Mouse (Mus musculus) heart, postnatal 36 days (tissue): ENCODE measurements around the gene Mapk8ip3. TPM values are rescaled to one million over a fixed set of nuclear protein-coding genes. Genes with fewer than 3 reads are reported as not detected.

ENCODE experiments used
- DNase-seq, 2 experiments: peaks; one replicate each; pipeline ENCODE4 v3.0.0; 2021 to 2022
- intact Hi-C: fragments of 180-260 bp; cut with DNase I; formaldehyde crosslinking; loops from one replicate; pipeline ENCODE4 v1.15.1; 2025
- total RNA-seq, 2 experiments: library from RNA; stranded (reverse); gene quantifications; 2 replicates each; pipeline ENCODE4 v1.2.3; 2021

Mapk8ip3 gene
- total RNA-seq, 2 experiments from 2014 or later, result 58.9 to 63.0 TPM

DNA sequence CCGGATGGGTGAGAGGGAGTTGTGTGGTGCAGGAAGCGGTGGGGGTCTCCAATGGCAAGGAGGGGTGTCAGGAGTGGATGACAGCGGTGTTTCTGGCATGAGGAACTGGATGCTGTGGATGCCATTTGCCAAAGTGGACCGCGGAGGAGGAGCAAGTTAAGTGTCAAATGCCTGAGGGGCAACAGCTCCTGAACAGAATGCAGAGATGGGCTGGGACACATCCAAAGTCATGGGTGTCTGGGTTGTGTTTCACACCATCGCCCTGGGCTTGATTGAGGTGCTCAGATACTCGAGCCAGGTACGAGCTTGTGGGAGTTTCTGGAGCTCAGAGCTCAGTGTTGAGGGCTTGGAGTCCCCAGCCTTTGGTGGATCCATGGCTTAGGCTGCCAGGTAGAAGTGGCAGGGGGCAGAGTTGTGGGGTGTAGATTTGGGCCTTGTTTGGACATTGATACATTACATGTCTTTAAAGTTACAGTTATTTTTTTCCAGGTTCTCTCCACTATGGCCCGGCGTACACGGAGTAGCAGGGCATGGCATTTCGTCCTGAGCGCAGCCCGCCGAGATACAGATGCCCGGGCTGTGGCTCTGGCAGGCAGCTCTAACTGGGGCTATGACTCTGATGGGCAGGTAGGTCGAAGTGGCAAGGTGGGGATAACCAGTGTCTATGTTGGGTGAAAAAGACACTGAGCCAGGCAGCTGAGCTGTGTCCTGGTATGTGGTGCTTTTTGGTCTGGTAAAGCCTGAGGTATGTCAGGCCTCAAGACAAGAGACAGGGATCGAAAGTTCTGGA lies 49.3 kb downstream of the Mapk8ip3 start:
- intact Hi-C loops, result loop anchor here (2.0 kb wide), 1 partner anchor 37 kb away; the partner anchor contains the start of gene Fahd1
- DNase-seq, result no peak

DNA sequence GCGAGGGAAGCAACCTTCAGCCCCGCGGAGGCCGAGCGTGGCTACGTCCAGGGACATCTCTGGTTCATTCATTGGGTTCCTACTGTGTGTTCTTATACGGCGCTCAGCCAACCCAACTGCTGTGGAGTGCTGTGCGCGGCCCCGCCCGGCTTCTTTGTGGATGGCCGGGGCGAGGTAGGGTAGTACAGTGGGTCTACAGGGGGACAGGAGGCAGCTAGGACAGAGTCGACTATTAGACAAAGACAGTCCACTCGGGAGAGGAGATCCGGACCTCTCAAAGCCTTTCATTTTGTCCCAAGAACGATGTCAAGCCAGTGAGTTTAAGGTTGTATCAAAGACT lies 49.9 kb downstream of the Mapk8ip3 start:
- intact Hi-C loops, result loop anchor here (2.0 kb wide), 1 partner anchor 36 kb away; the partner anchor contains the start of gene Fahd1
- DNase-seq, result no peak

DNA sequence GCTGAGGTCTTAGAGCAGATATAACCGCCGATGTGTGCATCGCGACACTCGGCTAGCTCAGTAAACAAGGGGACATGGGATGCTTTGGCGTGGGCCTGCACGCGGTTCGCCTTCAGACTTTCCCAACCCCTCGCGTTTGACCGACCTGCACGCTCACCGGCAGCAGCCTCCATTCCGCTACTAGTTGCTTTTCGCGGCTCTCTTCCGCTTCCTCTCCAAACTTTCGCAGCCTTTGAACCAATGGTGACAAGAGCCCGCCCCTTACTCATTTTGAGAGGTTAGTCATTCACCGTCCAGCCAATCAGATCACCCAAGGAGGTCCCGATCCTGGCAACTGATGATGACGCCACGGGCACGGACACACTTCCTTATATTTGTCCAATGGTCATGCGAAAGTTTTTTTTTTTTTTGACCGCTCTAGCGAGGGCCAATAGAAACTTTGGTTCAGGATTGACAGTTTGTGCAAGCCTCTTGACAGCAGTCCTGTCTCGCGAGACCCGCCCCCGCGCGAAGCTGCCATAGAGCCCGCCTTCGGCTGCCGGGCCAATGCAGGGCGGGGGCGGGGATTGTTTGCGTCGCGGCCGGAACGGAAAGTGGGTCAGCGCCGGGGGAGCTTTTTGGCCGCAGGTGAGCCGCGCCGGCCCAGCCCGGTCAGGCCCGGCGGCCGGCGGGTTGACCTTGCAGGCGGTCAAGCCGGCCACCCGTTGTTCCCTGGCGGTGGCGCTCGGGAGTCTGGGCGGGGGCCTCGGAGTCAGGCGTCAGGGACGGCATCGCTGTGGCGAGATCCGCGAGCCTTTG lies 50.4 kb downstream of the Mapk8ip3 start, which contains the start of the genes Nubp2 and Spsb3:
Nubp2 (minus strand) TSS at position 216 of the 798 bp plus-strand sequence.
Spsb3 (plus strand) TSS at position 510 of the 798 bp plus-strand sequence.
- DNase-seq, result peak; percentile 93 to 96
- intact Hi-C loops, result loop anchor here (2.0 kb wide), 1 partner anchor 36 kb away; the partner anchor contains the start of gene Fahd1

DNA sequence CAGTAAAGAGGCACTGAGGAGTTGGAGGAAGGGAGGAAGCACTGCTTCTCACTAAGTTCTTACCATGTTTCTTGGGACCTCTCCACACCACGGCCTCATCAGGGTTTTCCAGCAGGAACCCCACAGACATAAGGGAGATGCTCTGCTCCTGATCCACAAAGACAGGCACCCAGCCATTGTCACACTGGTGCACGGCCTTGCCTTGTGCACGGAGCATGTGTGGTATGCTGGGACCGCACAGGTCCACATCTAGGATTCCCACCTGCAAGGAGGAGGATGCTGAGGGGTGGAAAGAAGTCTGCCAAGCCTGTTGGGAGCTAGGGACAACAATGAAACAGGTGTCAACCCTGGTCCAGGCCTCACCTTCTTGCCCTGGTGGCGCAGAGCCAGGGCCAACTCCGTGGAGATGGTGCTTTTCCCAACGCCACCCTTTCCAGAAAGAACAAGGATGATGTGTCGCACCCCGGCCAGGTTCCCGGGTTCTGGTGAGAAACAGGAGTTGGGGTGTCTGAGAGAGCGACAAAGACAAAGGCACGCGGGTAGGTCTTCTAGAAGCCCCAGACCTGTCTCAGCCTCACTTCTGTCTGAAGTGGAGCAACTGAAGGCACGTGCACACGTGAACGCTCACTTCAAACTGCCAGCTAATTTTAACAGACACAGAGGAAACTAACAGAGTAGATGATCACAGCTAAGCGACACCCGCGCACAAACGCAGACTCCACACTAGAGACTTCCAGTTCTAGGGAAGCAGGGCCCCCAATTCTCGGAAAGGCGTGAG lies 51.2 kb downstream of the Mapk8ip3 start:
- intact Hi-C loops, result loop anchor here (2.0 kb wide), 1 partner anchor 35 kb away; the partner anchor contains the start of gene Fahd1
- DNase-seq, result no peak

DNA sequence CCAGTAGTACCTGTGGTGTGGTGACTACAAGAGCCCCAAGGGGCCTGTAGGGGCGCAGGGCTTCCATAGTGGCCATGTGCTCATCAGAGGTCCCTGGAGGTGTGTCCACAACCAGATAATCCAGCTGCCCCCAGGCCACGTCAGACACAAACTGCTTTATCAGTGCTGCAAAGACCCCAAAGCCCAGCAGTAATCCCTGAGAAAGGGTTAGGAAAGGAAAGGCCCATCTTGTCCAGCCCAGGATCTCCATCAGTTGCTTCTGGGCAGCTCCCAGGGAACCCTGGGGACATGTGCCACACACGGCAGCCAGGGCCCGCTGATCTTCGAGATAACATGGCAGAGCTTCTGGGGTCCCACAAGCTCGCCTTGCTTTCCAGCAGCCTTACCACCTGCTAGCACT lies 52.4 kb downstream of the Mapk8ip3 start:
- DNase-seq, result no peak
- intact Hi-C loops, result loop anchor here (5.0 kb wide), 1 partner anchor 137 kb away; no protein-coding TSS in a partner anchor

DNA sequence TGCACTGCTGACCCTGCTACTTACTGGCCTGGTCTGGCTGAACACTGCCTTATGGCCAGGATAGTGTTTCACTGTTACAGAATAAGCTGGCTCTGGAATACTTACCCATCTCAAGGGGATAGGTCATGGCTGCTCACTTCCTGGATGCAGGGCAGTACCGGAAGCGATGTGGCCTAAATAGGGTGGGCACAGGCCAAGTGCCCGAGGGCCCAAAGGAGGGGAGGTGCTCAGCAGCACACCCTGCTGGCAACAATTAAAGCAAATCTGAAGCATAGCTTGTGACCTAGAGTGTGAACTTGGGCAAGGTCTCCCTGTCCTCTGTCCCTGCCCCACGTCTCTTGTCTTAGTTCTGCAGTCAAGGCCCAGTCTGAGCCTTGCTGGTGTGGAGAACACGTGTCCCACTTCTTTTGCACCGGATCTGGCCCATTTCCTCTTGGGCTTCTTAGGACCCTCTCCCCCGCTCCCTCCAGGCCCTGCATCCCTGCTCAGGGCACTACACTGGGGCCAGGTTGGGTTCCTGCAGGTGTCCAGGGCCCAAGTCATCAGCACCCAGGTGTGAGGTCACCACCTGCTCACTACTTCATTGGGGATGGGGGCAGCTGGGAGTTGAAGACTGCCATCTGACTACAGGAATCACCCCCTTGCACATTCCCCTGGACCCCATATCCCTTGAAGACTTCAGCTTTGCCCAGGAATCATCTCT lies 54.9 kb downstream of the Mapk8ip3 start:
- intact Hi-C loops, result loop anchor here (5.0 kb wide), 1 partner anchor 135 kb away; no protein-coding TSS in a partner anchor
- peak in 1 of 2 experiments; percentile 41 for DNase-seq

DNA sequence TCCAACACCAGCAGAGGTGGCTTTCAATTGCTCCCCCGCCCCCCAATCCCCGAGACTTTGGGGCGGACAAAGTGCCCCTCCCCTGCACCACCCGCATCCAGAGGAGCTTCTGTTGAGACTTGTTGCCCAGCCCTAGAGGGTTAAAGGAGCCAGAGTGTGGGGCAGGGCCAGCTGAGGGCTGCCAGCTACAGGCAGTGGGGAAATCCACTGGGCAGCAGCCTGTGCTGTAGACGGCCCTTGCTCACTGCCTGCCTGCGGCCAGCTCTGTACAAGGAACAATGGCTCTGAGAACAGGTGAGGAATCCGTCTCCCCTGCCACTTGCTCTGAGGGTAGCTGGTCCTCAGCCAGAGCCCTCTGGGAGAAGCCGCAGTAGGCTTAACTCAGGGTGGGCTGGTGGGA lies 58.2 kb downstream of the Mapk8ip3 start:
- intact Hi-C loops, result no loop called here
- DNase-seq, result no peak

DNA sequence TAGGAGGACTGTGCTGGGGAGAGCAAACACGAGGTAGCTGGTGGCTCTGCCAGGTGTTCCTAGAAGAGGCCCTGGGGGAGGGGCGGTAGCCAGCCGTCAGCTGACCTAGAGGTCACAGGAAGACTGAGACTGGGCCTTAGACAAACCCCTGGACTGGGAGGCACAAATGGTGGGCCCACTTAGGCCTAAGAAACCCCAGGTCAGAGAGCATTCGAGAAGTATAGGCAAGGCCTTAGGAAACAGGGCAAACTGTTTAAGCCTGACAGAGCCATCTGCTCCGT lies 58.7 kb downstream of the Mapk8ip3 start:
- peak; percentile 52 to 69 for DNase-seq
- intact Hi-C loops, result no loop called here

DNA sequence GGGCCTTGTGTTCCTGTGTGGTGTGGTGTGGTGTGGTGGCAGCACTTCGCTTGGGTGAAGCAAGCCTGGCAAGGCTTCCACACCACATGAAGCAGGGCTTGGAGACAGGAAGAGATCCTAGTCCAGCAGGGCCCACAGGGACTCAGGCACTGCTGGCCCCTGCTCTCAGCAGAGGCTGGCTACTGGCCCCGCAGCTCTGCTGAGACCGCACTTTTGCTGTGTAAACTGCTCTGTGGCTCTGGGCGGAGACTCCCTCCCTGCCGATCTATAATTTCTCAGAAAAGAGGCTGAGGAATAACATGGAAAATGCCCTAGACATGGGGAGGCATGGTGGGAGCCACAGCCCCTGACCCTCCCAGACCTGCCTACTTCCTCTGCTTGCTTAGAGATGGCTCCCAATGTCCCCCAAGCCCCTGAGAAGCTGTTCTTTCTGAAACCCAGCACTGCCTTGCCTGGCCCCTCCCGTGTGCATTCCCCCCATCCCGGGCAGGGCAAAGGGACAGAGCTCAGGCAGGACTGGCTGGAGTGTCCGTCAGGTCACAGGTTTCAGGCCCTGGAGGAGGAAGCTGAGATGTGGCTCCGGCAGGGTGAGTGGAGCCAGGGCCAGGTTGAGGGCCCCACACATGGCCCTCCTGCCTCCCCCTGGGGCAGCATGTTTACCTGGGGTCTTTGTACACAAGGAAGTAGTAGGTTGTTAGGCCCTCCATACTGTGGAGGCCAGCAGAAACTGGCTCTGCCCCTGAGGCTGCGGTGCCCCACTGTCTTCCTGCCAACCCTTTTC lies 59.3 kb downstream of the Mapk8ip3 start:
- no peak for DNase-seq
- intact Hi-C loops, result no loop called here

DNA sequence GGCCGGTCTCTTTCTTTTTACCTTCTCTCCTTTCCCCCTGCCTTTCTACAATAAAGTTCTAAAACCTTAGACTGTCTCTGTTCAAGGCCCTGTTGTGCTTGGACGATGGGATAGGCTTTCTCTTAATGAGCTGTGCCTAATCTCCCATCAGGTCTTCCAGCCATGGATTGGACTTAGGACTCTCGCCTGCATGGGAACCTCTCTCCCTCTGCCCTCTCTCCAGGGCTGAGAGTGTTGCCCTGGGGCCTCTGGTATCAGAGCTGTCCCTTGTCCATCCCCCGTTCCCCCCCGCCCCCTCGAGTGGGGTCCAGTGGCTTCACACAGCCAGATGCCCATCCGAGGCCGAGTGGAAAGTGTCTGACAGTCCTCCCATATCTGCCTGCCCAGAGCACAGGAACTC lies 61.8 kb downstream of the Mapk8ip3 start:
- intact Hi-C loops, result no loop called here
- no peak for DNase-seq

DNA sequence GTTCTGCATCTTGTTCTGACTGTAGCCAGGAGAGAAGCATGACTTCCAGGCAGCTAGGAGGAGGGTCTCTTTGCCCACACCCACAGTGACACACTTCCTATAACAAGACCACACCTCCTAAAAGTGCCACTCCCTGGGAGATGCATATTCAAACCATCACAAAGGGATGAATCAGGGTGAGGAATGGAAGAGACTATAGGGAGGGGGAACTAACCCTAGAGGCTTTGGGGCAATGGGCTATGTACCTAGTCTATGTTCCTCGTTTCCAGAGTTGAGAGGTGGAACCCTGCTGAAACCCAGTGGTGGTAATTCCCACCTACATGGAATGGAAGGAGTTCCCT lies 62.4 kb downstream of the Mapk8ip3 start:
- intact Hi-C loops, result no loop called here
- no peak for DNase-seq

DNA sequence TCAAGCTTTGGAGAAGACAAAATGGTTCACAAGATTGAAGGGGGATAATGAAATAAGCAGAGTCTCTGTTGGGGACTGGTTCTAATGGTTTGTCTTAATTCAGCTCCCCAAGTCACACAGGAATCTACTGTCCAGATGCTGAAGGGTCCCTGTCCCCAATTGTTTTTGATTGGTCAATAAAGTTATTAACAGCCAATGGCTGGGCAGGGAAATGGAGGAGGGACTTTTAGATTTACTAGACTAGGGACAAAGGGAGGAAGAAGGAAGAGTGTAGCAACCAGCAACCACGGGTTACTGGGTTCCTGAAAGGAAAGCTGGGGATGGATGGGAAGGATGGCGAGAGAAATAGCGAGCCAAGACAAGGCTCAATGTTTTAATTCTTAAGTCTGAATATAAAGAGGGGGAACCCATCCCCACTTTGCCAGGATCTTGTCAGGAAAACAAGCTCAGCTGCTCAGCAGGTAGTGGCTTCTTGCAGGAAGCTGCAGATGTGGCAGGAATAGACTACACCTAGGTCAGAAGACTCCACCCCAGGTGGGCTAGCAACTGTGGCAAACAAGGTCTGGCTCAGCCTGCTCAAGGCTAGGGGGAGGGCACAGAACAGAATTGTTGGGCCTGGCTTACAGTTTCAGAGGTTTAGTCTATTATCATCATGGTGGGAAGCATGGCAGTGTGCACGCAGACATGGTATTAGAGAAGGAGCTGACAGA lies 62.9 kb downstream of the Mapk8ip3 start:
- DNase-seq, result no peak
- intact Hi-C loops, result no loop called here

DNA sequence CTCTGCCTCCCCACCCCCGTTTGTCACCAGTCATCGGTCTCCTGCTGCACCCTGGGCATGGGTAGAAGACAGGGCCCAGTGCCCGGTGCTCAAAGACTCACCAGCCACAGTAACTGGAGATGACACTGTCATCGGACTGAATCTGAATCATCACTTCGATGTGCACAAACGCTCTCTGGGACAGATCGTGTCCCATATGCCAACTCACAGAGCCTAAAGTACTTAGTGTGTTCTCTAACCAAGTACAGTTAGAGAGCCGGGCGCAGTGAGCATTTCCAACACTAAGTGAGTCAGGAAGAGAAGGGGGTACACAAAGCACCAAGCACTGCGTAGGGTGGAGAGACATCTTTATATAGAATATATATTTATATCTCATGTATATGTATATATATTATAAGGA lies 68.9 kb downstream of the Mapk8ip3 start:
- DNase-seq, result no peak
- intact Hi-C loops, result no loop called here

DNA sequence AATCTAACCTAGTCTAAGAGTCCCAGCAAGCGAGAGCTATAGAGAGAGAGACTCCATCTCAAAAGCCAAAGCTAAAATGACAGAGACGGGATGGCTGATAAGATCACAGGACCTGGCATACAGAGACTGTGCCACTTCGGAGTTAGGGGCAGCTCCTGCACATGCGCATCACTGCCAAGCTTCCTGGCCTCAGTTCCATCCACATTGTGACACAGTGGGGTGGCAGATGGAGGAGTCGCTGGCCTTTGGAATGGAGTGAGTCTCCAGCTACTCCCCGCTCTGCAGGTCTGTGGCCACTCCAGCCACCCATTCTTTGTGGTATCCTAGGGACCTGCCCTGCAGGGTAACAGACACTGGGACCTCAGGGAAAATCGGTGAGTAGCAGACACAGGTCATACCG lies 71.0 kb downstream of the Mapk8ip3 start, which contains the start of gene Igfals:
Igfals (plus strand) TSS at position 222 of the 400 bp plus-strand sequence.
- DNase-seq, result no peak
- intact Hi-C loops, result no loop called here

DNA sequence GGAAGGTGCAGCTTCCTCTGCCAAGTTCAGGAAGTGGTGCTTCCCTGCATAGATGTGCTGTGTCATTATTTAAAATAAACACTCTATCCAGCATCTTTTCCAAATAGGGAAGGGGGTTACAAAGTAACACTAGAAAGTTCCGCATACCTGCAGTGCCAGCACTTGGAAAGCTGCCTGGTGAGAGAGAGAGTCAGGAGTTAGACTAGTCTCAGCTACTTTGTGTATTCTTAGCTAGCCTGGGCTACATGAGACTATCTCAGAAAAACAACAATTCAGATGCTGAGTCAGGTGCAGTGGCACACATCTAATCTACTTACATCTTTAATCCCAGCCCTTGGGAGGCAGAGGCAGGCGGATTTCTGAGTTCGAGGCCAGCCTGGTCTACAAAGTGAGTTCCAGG lies 75.0 kb downstream of the Mapk8ip3 start:
- no peak for DNase-seq
- intact Hi-C loops, result no loop called here

DNA sequence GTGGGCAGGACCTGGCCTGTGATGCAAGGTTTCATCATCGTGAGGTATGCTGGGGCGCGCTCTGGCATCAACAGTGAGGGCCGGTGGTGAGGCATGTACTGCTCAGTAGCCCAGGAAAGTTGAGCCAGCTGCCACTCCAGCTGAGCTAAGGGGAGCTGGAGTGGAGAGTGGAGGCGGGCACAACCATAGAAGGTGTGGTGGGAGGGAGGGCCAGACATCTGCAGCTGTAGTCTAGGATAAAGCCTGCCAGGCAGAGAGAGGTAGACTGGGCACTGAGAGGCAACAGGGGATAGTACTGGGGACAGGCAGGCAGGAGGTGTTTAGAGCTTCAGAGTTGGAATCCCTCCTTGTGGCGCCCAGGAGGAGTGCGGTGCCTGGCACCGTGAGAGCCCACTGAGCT lies 76.7 kb downstream of the Mapk8ip3 start:
- intact Hi-C loops, result no loop called here
- DNase-seq, result no peak

DNA sequence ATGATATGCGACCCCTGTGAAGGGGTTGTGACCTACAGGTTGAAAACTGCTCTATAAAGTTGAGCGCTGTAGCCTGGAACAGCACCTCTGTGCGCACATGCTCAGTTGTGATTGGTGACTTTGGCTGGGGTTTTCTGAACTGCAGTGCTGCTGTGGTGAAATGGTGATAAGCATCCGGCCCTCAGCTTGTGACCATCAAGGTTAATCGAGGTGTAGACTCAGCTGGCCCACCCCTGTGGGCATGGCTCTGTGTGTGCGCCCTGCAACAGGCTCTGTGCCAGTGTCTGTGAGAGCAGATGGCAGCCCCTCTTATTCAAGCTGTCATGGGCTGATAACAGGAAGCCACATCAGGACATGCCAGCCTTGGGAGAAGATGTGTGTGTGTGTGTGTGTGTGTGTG lies 77.8 kb downstream of the Mapk8ip3 start:
- no peak for DNase-seq
- intact Hi-C loops, result no loop called here

DNA sequence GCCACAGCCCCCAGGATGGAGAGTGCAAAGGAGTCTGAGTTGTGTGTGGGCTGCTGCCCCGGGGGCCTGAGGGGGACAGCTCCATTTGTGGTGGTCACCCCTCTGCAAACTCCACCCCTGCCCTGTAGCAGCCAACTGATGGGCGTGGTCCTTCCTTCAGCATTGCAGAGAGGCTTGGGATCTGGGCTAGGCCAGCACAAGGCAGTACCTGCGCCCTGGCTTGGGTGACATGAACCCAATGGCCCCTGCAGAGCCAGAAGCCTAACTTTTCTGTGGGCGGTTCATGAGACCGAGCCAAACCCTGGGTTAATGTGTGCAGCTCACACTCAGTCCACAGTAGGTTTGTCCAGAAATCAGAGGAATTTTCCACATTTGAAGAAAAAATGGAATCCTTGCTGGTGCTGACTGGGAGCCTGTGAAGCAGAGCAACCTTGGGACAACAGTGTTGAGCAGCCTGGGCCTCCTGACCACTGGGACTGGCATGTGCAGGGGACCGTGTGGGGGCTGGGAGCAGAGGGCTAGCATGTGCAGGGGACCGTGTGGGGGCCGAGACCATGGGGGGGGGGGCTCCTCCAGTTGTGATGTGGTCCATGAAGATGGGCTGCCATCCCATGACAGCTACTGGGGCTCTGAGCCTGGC lies 78.8 kb downstream of the Mapk8ip3 start:
- DNase-seq, result no peak
- intact Hi-C loops, result no loop called here
